Mouse (Mus musculus) embryonic fibroblast, embryonic 13.5 days (primary cell): Measurements from ENCODE around the gene Slc5a8. TPM values are rescaled to one million over a fixed set of nuclear protein-coding genes. Genes with fewer than 3 reads are reported as not detected.

ENCODE experiments used
- H3K27ac ChIP-seq: 2 replicates; pipeline ENCODE4 v1.5.1; 2012; ENCODE audit warnings: low read length, control low read depth, inconsistent platforms; ENCODE audit not compliant: insufficient read depth
- H3K4me1 ChIP-seq: 2 replicates; pipeline ENCODE4 v1.6.1; 2011; ENCODE audit warnings: low read length; ENCODE audit not compliant: control insufficient read depth, insufficient read depth
- H3K4me3 ChIP-seq: 2 replicates; pipeline ENCODE4 v1.5.1; 2011; ENCODE audit warnings: mild to moderate bottlenecking, control low read depth, low read length; ENCODE audit not compliant: insufficient read depth
- CTCF ChIP-seq: IDR thresholded peaks from 2 replicates; pipeline ENCODE4 v1.5.1; 2011; ENCODE audit warnings: mild to moderate bottlenecking, control low read depth, low read length, moderate library complexity, borderline replicate concordance; ENCODE audit not compliant: insufficient read depth
- POLR2A ChIP-seq: IDR thresholded peaks from 2 replicates; pipeline ENCODE4 v1.6.1; 2011; ENCODE audit warnings: low read depth, mild to moderate bottlenecking, control low read depth, low read length, moderate library complexity
- polyA plus RNA-seq: library from polyadenylated mRNA; stranded (reverse); fragments of >200 nt; gene quantifications from 2 replicates; pipeline ENCODE4 v1.2.4, GENCODE M21; 2011; ENCODE audit warnings: low read depth; ENCODE audit not compliant: missing spikeins, insufficient read length

Gene Slc5a8
- polyA plus RNA-seq, 1 experiment = 0.23 TPM

DNA sequence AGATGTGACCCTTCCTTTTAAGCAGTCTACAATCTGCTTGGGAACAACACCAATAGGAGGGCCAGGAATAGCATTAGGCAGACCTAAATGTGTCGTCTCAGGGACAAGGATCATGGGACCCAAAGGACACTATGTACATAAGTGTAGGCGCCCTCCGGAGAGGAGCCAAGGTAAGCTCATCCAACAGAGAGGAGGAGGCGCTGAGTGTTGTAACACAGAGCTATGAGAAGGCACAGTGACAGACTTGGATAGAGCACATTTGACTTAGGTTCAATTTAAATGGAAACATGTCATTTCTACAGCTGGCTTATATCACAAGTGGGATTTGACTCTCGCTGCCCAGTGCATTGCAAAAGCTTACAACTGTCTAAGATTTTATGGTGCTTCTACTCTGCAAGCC, 82.8 kb downstream of the Slc5a8 start:
- Histone ChIP-seq H3K4me1 (no peaks in the 10 kb centered on the region), H3K4me3 (no peak overlapping the region), H3K27ac (no peak overlapping the region)
- TF ChIP-seq CTCF (no peak), POLR2A (no peak)

DNA sequence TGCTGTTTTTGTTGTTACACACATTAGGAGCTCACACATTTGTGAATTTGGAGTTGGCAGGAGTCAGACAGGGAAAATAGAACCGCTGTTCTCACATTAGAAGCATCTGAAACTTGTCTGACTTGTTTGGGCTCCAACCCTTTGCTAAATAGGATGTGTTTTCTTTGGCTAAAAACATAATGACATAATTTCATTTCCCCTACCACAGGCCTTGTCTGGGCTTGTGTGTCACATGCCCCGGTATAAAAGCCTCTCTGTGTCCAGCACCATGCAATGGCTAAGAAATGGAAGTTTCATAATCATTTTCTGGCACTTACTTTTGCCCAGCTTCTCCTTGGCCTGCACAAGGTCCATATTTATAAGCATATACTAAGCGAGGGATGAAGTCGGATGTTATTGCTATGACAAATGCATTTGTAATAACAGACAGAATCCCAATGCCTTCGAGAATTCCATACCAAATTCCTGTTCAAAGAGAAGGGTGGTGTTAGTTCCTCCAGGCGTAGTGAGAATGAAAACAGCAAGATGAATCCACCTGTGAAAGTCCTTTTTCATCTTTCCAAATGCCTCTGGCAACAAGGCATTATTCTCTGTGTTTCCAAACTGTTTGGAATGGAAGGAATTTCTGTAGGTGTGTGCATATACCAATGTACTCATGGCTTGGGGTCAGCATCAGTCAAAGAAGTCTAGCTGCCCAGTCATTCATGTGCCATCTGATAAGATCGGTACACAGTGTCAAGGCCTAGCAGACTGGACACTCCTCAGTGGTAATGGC, 85.3 kb downstream of the Slc5a8 start:
- no peak overlapping the region for H3K27ac ChIP-seq
- TF ChIP-seq POLR2A (no peak), CTCF (no peak)
- H3K4me3 ChIP-seq = no peak overlapping the region
- no peaks in the 10 kb centered on the region for H3K4me1 ChIP-seq

DNA sequence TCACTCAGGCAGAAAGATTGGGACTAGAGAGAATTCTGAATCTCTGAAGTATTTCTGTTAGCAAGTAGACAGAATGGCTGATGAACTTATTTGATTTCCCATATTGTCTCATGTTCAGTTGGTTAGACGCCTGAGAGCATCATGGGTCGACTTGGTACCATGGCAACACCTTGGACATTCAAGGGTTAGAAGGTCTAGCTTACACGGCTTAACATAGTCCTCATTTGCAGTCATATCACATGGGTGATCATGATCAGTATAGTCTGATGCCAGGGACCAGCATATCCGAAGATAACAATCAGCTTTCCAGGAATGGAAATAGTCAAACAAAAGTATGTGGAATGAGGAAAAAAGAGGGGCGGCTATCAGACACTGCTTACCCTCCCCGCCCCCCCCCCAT, 93.1 kb downstream of the Slc5a8 start:
- Histone ChIP-seq H3K27ac (no peak overlapping the region), H3K4me1 (no peaks in the 10 kb centered on the region), H3K4me3 (no peak overlapping the region)
- TF ChIP-seq CTCF (no peak), POLR2A (no peak)

Other genes with a start within 250 kb of the Slc5a8 start
- gene Spic, start 201.0 kb upstream of the Slc5a8 start, polyA plus RNA-seq = not detected in 2 replicates
- gene Arl1, start 155.1 kb upstream of the Slc5a8 start, polyA plus RNA-seq = 233 and 246 TPM in 2 replicates
- gene Utp20, start 59.2 kb upstream of the Slc5a8 start, polyA plus RNA-seq = 40.0 and 43.3 TPM in 2 replicates